Mouse (Mus musculus) megakaryocyte, embryonic 14.5 days (primary cell): Measurements from ENCODE around the gene Gm44965.

Experiments used
- FLI1 ChIP-seq: IDR thresholded peaks from 2 replicates; pipeline ENCODE4 v1.6.1; 2012; ENCODE audit warnings: low read length, inconsistent platforms, mixed read lengths
- GATA1 ChIP-seq: IDR thresholded peaks from 3 replicates; pipeline ENCODE4 v1.6.1; 2012; ENCODE audit warnings: mixed read lengths, low read length, inconsistent platforms, borderline replicate concordance

- TF ChIP-seq GATA1 (no peak), FLI1 (no peak)
These were observed 26.3 kb downstream of the Gm44965 start for GRCm38 (mm10) chr6:48620031-48620430.
